Mouse (Mus musculus) B cell, adult 2 months (primary cell): ENCODE data around the gene Iqcf1.
A peak's percentile ranks its signal among the peaks of the same experiment; 100 is the strongest.

Experiments used
- DNase-seq, 2 experiments: peaks; one replicate each; pipeline ENCODE4 v3.0.0; 2022

Iqcf1 gene

GRCm38 (mm10) chr9:106499667-106500066, at the start of gene Iqcf1:
Gene Iqcf1, plus strand, starts transcription at chr9:106499967.
- no peak for DNase-seq

DNA sequence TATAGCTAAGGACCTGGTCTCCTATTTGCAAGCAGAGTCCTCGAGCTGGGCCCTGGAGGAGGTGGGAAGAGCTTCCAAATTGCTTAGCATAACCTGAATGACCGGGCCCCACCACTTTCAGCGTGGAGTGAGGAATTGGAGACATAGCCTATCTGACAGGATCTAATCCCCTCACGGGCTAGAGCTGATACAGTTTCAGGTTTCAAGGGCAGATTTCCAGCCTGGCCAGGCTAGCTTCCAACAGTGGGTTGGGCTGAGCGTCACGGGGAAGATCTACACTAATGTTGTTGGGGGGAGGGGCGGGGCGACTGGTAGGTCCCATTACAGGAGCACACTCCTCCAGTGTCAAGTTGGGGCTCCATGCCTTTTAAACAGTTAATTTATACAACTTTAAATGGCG, 49.1 kb upstream of the Iqcf1 start:
- no peak for DNase-seq

GRCm38 (mm10) chr9:106451298-106451697, 48.5 kb upstream of the Iqcf1 start:
- no peak for DNase-seq

DNA sequence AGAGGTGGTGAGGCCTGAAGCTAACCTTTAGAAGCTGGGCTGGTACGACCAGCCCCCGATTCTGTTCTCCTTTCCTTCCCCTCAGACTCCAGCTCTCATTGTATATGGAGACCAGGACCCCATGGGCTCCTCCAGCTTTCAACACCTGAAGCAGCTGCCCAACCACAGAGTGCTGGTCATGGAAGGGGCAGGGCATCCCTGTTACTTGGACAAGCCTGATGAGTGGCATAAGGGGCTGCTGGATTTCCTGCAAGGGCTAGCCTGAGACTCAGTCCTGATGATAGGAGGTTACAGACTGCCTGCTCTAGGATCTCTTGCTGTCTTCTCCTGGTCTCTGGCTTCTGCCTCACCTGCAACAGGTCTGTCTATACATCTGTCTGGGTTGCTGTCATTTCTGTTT, 47.9 kb upstream of the Iqcf1 start:
- DNase-seq, result no peak

DNA sequence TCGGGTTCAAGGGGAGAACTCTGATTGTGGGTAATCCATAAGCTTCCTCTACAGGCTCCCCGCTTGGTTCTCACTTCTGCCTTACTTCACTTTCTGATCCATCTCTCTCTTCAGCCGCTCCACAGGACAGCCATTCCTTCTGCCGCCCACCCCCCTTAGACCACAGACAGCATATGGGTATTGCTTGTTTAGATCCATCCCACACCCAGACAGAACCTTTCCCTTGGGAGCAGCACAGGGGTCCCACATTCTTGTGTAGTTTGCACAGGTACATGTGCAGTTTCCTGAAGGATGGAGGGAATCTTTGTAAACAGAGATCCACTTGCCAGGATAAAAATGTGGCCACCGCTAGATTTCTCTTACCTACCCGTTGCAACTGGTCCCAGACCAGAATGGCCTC, 47.4 kb upstream of the Iqcf1 start:
- no peak for DNase-seq

- peak in 1 of 2 experiments; percentile 22 for DNase-seq
Measured at GRCm38 (mm10) chr9:106452821-106453220, 46.9 kb upstream of the Iqcf1 start.

DNA sequence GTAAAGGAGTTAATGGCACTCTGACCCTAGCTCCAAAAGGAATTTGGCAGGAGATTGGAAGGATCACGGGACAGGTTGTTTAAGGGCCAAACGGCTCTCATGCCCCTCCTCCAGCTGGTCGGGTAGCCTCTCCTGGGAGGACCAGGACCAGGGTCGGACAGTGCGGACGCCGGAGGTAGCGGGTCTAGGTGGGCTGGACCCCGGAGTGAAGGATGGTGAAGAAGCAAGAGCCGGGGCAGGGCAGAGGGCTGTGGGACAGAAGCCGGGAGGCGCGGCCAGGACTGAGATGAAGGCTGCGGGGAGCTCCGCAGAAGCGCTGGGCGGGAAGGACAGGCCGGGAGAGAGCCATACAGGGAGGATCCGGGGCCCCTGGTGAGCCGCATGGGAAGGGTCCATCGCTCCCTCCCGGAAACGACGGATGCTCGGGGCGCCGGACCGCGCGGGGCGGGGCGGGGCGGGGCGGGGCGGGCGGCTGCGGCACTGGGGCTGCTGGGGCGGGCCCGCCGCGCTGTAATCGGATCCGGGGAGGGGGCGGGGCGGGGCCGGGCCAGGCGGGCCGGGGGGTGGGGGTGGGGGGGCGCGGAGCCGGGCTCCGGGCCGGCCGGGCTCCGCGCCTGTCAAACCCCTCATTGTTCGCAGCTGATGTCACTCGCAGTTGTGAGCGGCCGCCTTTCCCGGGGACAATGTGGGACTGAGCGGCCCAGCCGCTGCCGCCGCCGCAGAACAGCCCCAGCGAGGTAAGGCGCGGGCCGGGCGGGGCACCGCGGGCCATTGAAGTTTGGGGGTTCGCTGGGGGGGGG, 46.3 kb upstream of the Iqcf1 start, which contains the start of gene Pcbp4:
Gene Pcbp4, plus strand, starts transcription at position 21 of the 800 bp plus-strand sequence.
- peak; percentile 33 to 46 for DNase-seq

DNA sequence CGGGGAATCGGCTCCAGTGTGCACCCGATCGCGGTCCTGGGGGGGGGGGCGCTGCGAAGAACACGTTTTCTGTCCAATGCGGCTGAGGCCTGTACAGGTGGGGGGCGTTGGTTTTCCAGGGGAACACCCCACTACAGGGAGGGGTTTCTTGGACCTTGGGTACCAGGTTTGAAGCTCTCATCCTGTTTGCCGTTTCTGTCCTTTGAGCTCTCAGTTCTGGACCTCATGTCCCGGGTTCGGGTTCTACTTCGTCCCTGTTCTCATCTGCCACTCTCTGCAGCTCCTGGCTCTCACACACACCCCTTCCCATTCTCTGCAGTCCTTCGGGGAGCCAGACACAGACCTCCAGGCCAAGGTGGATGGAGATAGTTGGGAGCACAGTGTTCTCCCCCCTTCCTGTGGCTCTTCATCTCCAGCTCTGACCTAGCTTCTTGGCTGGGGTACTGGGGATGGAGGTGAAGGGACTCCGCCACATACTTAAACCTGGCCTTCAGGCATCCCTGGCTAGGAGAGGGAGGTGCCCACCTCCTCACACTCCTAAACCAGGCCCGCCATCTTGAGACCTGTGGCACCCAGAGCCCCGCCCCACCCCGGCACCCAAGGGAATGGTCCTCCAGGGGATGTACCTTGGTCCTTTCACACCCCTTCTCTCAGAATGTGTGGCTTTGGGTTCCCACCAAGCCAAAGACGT, 45.6 kb upstream of the Iqcf1 start:
- no peak for DNase-seq

GRCm38 (mm10) chr9:106454888-106455681, 44.7 kb upstream of the Iqcf1 start:
- no peak for DNase-seq

DNA sequence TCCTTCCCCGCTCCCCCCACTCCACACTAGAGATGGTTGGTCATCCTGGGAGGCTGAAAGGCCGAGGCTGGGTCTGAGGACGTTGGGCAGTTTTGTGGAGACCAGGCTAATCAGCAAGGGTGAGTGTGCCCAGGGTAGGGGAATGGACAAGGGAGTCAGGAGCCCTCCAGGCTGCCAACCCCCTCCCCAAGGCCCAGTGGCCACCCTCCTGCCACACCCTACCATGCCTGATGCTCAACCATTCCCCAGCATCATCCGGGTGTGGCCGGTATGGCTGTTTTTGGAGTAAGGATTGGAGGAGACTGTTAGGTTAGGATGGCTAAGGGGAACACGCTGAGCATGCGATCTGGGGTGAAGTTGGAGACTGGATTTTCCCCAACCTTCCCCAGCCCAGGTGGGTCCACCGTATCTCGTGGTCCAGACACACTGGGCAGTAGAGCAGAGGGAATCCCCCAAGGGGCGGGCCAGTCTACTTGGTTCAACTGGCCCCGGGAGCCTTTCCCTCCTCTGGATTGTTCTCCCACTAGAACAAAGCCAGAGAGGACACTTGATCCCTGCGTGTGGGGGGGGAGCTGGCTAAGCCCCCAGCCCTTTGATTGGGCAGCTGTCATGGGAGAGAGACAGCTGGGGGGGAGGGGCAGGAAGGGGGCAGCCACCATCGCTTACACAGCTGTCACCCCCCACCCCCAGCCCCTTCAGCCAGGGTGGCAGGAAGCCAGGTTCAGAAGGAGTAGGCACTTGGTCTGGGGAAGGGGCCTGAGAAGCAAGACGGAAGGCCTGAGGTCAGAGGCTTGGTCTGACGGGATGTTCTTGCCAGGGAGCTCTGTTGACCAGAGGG, 43.2 kb upstream of the Iqcf1 start:
- no peak for DNase-seq

DNA sequence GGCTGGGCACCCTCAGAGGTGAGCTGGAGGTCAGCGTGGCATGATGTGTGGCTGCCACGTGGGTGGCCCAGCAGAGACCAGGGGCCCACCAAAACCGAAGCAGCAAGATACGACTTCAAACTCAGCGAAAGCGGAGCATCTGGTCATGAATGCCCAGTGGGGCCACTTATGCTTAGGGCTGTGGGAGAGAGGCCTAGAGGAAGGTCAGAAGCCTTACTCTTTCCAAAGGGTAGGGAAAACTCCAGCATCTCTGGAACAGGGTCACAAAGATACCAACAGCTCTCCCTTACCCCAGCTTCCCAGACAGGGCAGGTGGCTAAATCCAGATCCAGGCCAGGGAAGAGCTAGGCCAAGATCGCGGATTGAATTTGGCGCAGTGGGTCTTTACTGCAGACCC, 42.6 kb upstream of the Iqcf1 start:
- DNase-seq, result no peak

DNA sequence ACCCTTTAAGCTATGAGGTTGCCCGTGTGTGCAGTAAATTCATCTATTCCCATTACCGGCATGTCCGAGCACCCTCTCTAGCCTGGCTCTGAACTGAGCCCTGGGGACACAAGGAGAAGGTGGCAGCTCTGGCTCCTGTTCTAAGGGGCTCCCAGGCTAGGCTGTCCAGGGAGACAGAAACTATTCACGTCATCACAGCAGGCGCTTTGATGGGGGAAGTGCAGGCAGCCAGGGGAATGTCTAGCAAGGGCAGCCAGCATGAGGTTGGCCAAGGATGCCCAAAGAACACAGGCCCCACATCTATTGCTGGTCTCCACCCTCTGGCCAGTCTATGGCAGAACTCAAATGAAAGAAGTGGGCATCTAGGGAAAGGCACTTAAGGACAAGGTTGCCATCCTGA, 41.8 kb upstream of the Iqcf1 start:
- DNase-seq, result no peak

DNA sequence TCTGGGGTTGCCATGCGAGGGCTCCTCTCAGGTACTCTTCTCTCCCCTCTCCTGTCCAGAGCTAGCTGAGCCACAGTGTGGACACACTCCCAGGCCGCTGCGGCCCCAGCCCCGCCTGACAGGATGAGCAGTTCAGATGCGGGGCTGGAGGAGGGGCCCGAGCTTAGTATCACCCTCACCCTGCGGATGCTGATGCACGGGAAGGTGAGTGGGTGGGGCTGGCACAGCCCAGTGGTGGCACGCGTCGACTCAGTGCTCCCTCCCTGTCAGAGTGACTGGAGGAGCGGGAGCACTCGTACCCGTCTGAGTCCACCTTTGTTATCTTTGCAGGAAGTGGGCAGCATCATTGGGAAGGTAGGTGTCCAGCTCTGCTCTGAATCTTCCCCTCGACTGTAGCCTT, 39.8 kb upstream of the Iqcf1 start:
- no peak for DNase-seq

GRCm38 (mm10) chr9:106460401-106461025, 39.3 kb upstream of the Iqcf1 start:
- no peak for DNase-seq

DNA sequence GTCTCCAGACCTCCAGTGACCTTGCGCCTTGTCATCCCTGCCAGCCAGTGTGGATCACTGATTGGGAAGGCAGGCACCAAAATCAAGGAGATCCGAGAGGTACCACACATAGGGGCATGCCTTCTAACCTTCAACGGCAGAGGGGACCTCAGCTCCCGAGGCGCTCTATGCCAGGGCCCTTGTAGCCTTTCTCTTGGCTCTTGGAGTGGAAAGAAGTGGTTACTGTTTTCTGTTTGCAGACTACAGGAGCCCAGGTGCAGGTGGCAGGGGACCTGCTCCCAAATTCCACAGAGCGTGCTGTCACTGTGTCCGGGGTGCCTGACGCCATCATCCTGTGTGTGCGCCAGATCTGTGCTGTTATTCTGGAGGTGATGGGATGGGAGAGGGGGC, 38.7 kb upstream of the Iqcf1 start:
- no peak for DNase-seq

DNA sequence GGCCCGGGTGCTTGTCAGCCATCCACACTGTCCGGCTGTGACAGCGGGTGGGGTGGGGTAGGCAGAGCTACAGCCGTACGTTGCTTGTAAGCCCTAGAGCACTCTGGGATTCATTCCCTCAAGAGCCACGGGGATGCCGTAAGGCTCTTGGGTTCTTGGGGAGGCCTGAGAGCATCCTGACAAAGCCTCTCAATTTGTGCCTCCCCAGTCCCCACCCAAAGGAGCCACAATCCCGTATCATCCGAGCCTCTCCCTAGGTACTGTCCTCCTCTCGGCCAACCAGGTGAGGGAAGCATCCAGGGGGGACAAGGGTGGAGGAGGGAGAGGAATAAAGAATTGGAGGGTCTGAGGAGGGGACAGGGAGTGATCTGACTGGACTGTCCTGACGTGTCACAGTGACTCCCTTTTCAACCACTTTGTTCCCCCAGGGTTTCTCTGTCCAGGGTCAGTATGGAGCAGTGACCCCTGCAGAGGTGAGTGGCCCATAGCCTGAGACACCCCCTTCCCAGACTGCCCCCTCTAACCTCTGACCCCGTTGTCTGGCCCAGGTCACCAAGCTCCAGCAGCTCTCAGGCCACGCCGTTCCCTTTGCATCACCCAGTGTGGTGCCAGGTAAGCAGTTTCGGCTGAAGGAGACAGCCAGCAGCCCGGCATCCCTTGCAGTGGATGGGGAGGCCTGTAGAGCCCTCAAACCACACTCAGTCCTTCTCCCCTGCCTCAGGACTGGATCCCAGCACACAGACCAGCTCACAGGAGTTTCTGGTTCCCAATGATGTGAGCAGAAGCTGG, 37.9 kb upstream of the Iqcf1 start:
- no peak for DNase-seq

- no peak for DNase-seq
Measured at GRCm38 (mm10) chr9:106462430-106462800, 37.4 kb upstream of the Iqcf1 start.

- DNase-seq, result no peak
Measured at GRCm38 (mm10) chr9:106463122-106464063, 36.4 kb upstream of the Iqcf1 start.

GRCm38 (mm10) chr9:106464751-106465541, 34.8 kb upstream of the Iqcf1 start:
- peak; percentile 45 to 58 for DNase-seq
